Mouse (Mus musculus): Measurements from ENCODE around the gene Gm1993.
"Not testable (repeated sequence)": the region's sequence is repeated elsewhere in the genome, so short reads cannot be mapped to it uniquely, and the experiment has no call there.

Gm1993 gene

DNA sequence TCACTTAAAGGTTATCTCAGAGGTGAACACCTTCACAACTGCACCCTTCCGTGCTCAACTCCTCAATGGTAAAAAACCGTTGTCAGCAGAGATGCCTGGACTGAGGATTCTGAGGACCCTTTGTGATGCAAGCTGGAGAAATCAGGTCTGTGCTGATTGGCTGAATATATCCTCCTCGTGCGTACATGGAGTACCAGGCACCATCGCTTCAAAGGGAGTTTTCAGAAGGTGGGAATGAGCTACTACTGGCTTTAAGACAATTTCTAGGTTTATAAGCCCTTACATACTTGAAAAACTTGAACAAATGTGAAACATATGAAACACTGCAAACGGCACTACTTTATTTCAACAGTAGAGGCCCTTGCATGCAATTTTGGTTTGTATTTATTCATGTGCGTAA, at the start of gene Gm1993:
TSS of gene Gm1993 (minus strand) at position 101 of the 400 bp plus-strand sequence.
- not testable (repeated sequence) for DNase-seq
